Mouse (Mus musculus) liver, adult 2 months (tissue): ENCODE measurements around the gene Mcfd2.

Source experiments
- CTCF ChIP-seq: fragments of 200-500 bp; IDR thresholded peaks from 2 replicates; pipeline ENCODE4 v1.5.1; 2011; ENCODE audit warnings: low read depth, low read length, control low read depth
- POLR2A ChIP-seq: fragments of 200-500 bp; IDR thresholded peaks from 2 replicates; pipeline ENCODE4 v1.6.1; 2011; ENCODE audit warnings: low read length, control low read depth; ENCODE audit not compliant: insufficient read depth; ENCODE audit errors: extremely low read depth

- TF ChIP-seq POLR2A (0 out of 2 replicates have a peak, but pooled peaks have one; percentile 1), CTCF (no peak)
Observed at GRCm38 (mm10) chr17:87298944-87299343, 33.2 kb upstream of the Mcfd2 start.
